Mouse (Mus musculus) left cerebral cortex, postnatal 25 days (tissue): ENCODE data around the gene Arhgap20. TPM values are rescaled to one million over a fixed set of nuclear protein-coding genes. Genes with fewer than 3 reads are reported as not detected.

Experiments
- DNase-seq, 2 experiments: peaks; one replicate each; pipeline ENCODE4 v3.0.0; 2022; ENCODE audit warnings: low spot score in 2 of 2, mixed read lengths in 1 of 2
- intact Hi-C: fragments of 180-260 bp; cut with DNase I; formaldehyde crosslinking; loops from one replicate; pipeline ENCODE4 v1.15.1; 2025
- total RNA-seq, 2 experiments: library from RNA; stranded (reverse); gene quantifications; 2 replicates each; pipeline ENCODE4 v1.2.3; 2021

Gene Arhgap20
- 10 to 100 TPM; 79.7 to 94.2 TPM for total RNA-seq

DNA sequence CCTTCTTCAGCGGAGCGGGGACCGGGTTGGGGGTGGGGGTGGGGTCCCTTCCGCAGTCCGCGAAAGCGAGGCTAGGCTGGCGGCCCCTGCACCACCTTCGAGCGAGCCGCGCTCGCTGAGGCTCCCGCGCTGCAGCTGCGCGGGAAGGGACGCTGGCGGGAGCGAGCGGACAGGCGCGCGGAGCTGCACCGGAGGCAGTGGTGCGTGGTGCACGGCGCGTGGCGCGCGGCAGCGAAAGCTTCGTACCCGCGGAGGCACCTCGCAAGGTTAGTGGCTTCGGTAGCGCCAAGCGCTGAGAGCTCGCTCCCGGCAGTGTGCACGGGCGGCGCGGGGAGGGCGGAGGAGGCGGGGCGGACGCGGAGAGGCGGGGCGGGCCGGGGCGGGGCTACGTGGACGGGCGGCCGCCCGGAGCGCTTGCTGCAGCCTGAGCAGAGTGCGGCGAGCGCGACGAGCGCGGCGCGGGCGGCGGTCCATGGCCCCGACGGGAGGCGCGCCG, at the start of gene Arhgap20:
Gene Arhgap20, plus strand, starts transcription at position 417 of the 496 bp plus-strand sequence.
- intact Hi-C loops = loop anchor here (1.0 to 10.0 kb wide), 6 partner anchors 46 to 430 kb away; no protein-coding TSS in a partner anchor
- DNase-seq = peak; percentile 89 to 96

GRCm38 (mm10) chr9:51718793-51719192, 46.3 kb upstream of the Arhgap20 start:
- peak in 1 of 2 experiments; percentile 68 for DNase-seq
- intact Hi-C loops = loop anchor here (2.0 kb wide), 1 partner anchor 46 kb away; the partner anchor contains the start of gene Arhgap20

- no peak for DNase-seq
- intact Hi-C loops = no loop called here
Measured at GRCm38 (mm10) chr9:51727960-51728359, 37.2 kb upstream of the Arhgap20 start.

DNA sequence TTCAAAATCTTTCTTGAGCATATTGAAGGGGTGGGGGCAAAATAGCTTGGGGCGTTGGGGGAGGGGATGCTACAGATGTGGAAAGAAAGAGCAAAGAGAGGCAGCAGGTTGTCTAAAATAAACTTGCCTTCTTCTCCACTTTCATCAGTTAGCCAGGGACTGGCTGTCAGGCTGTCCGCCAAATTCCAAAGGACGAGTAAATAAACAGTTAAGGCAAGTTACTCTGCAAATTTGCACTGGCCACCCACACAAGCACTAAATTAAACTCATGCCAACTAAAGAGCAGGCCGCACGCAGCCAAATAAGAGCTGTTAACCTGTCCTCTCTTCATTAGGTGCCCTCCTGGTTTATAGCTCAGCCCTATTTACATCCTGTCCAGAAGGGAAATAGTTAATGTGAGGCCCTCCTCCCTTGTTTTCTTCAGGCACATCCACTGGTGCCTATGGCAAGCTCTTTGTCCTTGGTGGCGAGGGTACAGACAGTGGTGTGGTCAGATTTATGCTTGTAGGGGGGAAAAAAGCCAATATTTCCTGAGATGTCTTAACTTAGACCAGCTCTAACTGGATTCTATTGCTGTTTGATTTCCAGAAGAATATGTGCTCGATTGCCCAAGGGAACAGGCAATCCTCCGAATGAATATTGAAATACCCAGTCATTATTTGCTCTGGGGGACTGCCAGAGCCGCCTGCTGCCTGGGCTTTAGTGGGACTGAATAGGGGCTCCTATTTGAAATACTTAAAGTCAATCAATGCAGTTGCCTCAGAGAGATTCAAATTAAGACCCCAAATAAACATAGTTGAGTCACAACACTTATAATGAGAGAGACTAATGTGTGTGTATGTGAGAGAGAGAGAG, 29.7 kb upstream of the Arhgap20 start:
- DNase-seq = peak in 1 of 2 experiments; percentile 14
- intact Hi-C loops = no loop called here

GRCm38 (mm10) chr9:51736750-51737368, 28.3 kb upstream of the Arhgap20 start:
- intact Hi-C loops = no loop called here
- peak in 1 of 2 experiments; percentile 42 for DNase-seq

DNA sequence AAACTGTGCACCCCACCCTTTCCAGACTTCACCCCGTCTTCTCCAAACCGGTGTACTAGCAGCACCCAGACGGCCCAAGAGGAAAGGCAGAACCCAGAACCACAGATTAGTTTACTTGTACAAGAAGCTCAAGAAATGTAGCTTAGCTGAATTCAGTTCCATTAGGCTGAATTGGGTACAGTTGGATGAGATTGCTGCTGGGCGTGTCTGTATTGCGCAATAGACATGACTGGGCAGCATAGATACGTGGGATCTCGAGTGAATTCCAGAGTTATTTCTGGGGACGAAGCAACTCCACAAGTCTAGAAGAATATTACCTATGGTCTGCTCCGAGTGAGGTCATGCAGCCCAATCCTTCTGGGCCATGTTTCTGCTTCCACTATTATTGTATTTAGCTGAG, 26.8 kb upstream of the Arhgap20 start:
- intact Hi-C loops = no loop called here

DNA sequence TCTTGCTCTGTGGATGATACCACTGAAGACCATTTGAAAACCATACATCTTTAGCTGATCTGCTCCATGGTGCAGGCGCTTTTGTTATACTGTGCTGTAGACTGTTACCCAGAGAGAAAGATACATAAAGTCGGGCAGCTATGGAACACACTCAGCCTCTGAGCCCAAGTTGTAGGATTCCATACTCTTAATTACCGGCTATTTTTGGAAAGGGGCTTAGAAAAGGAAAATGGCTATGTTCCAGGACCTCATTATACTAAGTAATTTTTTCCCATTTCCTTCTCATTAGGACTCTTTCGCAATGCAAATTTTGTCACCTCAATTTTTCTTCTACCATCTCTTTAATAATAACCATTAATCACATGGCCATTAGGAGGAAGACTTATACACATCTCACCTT, 25.3 kb upstream of the Arhgap20 start:
- no peak for DNase-seq
- intact Hi-C loops = no loop called here

More for the DNA sequence above, 26.8 kb upstream of the Arhgap20 start:
- no peak for DNase-seq

DNA sequence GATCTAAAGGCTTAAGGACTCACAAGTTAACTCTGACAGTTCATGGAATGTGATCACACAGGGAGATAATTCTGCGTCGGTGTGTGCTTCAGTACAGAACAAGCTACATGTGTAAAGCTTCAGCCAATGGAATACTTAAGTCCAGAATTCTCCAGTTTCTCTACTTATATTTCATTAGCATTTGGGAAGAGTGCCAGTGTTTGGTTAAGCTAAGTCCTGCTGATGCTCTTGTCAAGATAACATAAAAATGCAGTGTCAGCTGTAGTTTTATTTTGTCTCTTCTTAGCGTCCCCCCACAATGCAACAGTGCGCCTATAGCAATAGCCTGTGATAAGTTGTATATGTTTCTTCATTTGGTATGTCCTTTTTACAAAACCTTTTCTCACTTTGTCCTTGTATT, 15.0 kb upstream of the Arhgap20 start:
- intact Hi-C loops = no loop called here
- DNase-seq = no peak

- intact Hi-C loops = loop anchor here (10.0 kb wide), 1 partner anchor 256 kb away; no protein-coding TSS in a partner anchor
Measured at GRCm38 (mm10) chr9:51761003-51761402, 4.1 kb upstream of the Arhgap20 start.

DNA sequence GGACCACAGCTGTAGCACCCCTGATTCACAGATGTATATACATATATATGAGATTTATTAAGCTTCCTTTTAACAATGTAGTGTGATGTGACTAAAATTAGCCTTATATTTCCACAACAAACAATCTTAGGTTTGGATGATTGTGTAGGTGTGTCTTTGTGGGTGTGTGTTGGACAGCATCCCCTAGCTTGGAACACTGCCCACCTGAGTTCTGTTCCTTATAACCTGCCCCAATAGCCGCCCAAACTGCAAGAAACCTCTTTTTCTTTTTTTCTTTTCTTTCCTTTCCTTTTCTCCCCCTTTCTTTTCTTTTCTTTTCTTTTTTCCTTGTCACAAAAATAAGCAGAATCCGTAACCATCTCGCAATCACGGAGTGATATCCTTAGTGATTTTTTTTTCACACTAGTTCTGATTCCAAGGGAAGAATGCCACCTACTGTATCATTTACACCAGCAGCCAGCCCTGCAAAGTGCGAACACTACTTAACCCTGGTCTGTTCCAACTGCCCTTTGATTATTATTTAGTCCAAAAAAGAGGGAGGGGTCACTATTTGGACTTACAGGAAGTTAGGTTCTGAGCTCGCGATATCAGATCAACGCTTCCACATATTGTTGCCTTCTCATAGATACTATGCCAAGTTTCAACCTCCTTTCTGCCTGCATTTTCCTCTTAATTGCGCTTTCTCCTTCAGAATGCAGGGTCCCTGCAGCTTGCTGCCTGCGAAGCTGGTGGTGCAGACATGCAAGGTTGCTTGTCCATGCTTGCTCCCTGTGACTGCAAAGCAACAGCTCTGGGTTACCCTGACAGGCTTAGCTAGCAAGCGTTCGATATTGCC, 879 bp upstream of the Arhgap20 start:
- DNase-seq = peak in 1 of 2 experiments; percentile 67
- intact Hi-C loops = loop anchor here (1.0 to 10.0 kb wide), 3 partner anchors 45 to 429 kb away; no protein-coding TSS in a partner anchor

More at GRCm38 (mm10) chr9:51761003-51761402, 4.1 kb upstream of the Arhgap20 start:
- no peak for DNase-seq

- intact Hi-C loops = loop anchor here (1.0 to 10.0 kb wide), 5 partner anchors 47 to 342 kb away; no protein-coding TSS in a partner anchor
- DNase-seq = peak; percentile 50 to 55
Measured at GRCm38 (mm10) chr9:51765417-51766174, 459 bp downstream of the Arhgap20 start.

- intact Hi-C loops = loop anchor here (5.0 to 10.0 kb wide), 3 partner anchors 66 to 262 kb away; no protein-coding TSS in a partner anchor
- DNase-seq = peak; percentile 53 to 65
Measured at GRCm38 (mm10) chr9:51766175-51767062, 1.3 kb downstream of the Arhgap20 start.

GRCm38 (mm10) chr9:51774201-51774600, 9.1 kb downstream of the Arhgap20 start:
- no peak for DNase-seq
- intact Hi-C loops = no loop called here

- intact Hi-C loops = loop anchor here (5.0 kb wide), 1 partner anchor 131 kb away; no protein-coding TSS in a partner anchor
Measured at GRCm38 (mm10) chr9:51776459-51776858, 11.3 kb downstream of the Arhgap20 start.

GRCm38 (mm10) chr9:51777180-51777579, 12.0 kb downstream of the Arhgap20 start:
- intact Hi-C loops = loop anchor here (5.0 kb wide), 1 partner anchor 130 kb away; no protein-coding TSS in a partner anchor
- no peak for DNase-seq

More at GRCm38 (mm10) chr9:51776459-51776858, 11.3 kb downstream of the Arhgap20 start:
- no peak for DNase-seq

DNA sequence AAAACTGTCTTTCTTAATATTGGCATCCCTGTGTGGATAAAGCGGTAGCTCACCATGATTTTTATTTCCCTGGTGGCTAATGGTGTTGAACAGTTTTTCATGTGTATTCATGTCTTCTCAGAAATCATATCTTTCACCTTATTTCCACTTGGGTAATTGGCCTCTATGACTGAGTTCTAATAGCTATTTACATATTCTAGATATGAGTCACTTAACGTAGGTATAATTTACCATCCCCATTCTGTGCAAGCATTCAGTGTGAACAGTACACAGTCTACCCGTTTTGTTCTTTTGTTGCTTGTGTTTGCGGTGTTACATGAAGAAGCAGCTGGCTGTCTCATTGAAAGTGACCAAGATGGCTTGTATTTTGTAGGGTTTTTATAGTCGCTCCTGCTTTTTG, 14.1 kb downstream of the Arhgap20 start:
- intact Hi-C loops = loop anchor here (5.0 kb wide), 1 partner anchor 128 kb away; no protein-coding TSS in a partner anchor
- no peak for DNase-seq

DNA sequence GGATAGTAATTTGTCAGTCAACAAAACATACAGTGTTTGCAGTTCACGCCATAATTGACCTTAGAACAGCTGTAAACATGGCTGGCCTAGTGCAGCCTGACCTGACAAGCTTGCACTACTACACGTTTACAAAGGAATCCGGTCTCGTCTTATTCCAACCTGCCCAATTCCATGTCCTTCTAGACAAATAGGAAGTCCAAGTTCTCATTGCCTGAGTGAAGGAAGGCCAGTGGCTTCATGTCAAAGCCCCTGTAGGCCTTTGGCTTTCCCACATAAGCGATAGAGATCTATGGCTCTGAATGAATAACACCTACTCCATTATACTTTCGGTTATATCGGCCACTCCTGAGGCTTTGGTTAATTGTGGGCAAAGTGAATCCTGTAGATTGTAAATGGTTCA, 16.0 kb downstream of the Arhgap20 start:
- no peak for DNase-seq
- intact Hi-C loops = no loop called here
